Mouse (Mus musculus): ENCODE measurements around the gene Dennd1c. TPM values are rescaled to one million over a fixed set of nuclear protein-coding genes. Genes with fewer than 3 reads are reported as not detected.

Dennd1c gene
- total RNA-seq, 2 experiments from 2014 or later: 1.3 to 2.3 TPM

DNA sequence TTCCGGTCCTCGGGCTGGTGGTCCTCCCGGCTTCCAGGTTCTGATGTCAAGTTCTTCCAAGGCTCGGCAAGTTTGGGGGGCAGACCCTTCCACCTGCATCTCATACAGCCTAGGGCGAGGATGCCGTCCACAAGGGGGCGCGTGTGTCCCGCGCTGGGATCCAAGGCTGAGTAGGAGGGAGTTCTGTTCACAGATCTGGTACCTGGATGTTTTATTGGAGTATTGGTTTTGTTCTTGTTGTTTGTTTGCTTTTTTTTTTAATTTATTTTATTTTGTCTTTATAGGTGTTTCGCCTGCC lies 18.3 kb upstream of the Dennd1c start:
- DNase-seq: peak; percentile 84 to 89
- intact Hi-C loops (cut with DNase I): loop anchor here (1.0 to 2.0 kb wide), 2 partner anchors 100 to 239 kb away; partner anchors contain the start of gene Alkbh7

DNA sequence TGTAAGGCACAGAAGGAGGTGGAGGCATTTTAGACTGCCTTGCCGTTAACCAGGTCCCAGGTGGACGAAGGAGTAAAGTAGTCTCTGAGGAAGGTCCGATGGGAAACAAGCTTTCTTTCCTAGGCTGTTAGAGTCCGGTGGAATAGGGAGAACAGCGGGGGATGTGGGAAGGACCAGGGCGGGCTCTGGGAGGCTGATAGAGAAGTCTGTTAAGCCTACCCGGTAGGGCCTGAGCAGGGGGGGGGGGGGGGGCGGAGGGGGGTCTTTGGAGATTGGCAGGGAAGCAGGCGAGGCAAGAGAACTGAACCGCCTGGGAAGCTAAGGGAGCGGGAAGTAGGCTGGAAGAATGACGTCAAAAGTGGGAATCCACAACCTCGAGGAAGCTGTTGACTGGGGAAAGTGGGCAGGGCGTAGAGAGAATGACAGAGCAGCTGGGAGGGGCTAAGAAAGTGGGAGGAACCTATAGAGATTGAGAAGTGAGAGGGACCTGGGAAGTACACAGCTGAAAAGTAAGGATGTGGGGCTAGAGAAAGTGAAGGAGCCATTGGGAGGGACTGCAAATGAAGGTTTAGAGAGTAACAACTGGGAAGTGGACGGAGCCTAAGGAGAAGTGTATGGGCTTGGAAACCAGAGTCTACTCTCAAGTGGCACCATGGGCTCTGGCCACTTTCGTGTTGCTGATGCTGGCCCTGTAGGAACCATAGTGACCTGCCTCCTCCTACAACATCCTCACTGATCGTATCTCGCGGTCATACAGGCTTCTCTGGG lies 17.7 kb upstream of the Dennd1c start:
- intact Hi-C loops (cut with DNase I): loop anchor here (1.0 to 2.0 kb wide), 2 partner anchors 99 to 239 kb away; partner anchors contain the start of gene Alkbh7
- DNase-seq: peak; percentile 67 to 70

DNA sequence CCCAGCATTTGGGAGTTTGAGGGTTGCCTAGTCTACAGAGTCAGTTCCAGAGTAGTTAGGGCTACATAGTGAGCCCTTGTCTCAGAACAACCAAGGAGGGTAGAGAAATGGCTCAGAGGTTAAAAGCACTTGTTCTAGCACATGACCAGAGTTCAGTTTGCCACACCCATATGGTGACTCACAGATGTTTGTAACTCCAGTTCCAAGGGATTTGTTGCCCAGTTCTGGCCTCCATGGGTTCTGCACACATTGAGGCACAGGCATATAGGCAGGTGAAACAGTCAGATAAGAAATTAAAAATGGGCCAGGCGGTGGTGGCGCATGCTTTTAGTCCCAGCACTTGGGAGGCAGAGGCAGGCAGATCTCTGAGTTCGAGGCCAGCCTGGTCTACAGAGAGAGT lies 15.9 kb upstream of the Dennd1c start:
- intact Hi-C loops (cut with DNase I): no loop called here
- no peak for DNase-seq

DNA sequence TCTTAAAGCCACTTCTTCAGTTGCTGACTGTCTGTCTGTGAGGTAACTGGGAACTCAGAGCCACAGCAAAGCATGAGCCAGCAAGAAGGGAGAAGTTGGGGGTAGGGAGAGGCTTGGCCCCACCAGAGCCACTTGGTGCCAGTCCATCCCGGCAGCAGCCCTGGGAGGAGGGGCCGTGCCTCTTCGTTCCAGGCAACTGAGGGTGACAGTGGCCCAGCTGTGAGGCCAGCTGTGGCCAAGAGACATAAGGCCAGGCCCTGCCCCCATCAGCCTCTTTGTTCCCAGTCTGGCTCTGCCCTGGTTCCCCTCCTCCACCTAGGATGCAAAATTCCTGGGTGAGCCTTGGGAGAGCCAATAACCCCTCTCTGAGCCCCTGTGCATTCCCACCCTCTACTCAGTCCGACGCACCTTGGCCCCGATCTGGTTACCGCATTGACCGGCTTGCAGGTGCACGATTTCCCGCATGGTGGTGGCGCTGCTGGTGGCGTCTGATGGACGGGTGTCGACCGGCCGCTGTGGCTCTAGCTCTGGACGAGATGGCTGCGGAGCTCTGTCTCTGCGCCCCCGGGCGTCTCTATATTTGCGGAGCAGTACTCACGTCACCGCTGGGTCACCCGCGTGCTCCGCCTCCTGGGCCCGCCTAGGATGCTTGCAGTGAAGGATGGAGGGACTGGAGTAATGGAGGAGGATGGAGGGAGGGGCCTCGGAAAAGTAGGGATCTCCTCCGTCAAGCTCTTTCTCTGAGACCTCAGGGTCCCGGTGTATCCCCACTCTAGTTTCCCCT lies 8.9 kb upstream of the Dennd1c start, which contains the start of gene Tubb4a:
Tubb4a (minus strand) TSS at position 734 of the 784 bp plus-strand sequence.
- DNase-seq: peak; percentile 52 to 56
- intact Hi-C loops (cut with DNase I): no loop called here

DNA sequence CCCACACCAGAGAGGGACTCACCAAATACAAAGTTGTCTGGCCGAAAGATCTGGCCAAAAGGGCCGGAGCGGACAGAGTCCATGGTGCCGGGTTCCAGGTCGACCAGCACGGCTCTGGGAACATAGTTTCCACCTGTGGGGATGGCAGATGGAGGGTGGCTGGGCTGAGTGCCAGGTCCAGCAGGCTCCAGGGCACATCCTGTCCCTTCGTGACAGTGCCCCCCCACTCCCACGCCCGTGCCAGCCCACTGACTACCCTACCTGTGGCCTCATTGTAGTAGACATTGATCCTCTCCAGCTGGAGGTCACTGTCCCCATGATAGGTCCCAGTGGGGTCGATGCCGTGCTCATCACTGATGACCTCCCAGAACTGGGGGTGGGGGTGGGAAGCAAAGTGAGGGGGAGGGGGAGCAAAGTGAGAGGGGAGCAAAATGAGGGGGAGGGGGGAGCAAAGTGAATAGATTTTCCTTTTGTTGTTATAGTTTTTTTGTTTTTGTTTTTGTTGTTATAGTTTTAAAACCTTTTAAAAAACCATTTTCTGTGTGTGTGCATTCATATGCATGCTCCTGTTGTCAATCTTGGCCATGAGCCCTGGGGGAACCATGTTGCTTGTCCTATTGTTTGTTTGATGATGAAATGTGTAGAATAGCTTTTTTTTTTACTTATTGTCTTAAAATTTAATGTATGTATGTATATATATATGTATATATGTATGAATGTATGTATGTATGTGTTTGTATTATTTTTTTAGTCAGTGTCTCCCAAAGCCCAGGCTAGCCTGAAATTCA lies 7.8 kb upstream of the Dennd1c start:
- no peak for DNase-seq
- intact Hi-C loops (cut with DNase I): no loop called here

DNA sequence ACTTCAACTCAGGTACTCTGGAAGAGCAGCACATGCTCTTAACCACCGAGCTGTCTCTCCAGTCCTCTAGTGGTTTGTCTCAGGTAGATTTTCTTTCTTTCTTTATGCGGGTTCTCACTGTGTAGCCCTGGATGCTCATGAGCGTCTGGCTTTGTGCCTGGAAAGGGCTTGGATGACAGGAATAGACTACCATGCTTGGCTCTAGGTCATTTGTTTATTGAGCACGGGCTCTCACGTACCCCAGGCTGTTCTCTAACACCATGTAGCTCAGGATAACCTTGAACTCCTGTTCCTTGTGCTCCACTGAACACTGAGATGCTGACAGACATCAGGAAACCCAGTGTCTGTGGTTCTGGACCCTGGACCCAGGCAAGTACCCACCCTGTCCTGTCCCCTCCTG lies 4.2 kb upstream of the Dennd1c start:
- intact Hi-C loops (cut with DNase I): no loop called here

DNA sequence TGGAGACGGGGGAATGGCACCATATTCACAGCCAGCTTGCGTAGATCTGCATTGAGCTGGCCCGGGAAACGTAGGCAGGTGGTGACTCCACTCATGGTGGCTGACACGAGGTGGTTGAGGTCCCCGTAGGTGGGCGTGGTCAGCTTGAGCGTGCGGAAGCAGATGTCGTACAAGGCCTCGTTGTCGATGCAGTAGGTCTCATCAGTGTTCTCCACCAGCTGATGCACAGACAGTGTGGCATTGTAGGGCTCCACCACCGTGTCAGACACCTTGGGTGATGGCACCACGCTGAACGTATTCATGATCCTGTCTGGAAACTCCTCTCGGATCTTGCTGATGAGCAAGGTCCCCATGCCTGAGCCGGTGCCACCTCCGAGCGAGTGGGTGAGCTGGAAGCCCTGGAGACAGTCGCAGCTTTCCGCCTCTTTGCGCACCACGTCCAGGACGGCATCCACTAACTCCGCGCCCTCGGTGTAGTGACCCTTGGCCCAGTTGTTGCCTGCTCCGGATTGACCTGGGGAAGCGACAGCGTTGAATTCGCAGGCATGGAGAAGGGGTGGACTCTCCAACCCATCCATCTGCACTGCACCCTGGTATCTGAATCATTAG lies 3.0 kb upstream of the Dennd1c start:
- intact Hi-C loops (cut with DNase I): no loop called here
- DNase-seq: no peak

More for the DNA sequence above, 4.2 kb upstream of the Dennd1c start:
- no peak for DNase-seq

DNA sequence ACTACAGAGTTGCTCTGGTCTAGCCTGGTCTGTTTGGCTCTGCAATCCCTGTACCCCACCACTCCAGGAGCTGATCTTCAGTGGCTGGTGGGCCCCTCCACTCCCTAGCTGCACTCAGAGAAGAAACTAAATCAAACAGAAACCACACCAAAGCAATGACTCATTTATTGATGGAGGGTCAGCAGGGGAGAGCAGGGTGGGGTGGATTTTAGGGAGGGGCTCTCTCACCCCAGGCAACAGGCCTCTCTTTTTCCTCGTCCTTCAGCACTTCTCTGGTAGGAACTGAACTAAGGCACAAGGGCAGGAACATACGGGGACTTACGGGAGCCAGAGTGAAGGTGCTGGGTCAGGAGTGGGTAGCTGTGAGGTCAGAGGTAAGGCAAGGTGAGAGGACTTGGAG lies 1.6 kb upstream of the Dennd1c start:
- DNase-seq: no peak
- intact Hi-C loops (cut with DNase I): no loop called here

DNA sequence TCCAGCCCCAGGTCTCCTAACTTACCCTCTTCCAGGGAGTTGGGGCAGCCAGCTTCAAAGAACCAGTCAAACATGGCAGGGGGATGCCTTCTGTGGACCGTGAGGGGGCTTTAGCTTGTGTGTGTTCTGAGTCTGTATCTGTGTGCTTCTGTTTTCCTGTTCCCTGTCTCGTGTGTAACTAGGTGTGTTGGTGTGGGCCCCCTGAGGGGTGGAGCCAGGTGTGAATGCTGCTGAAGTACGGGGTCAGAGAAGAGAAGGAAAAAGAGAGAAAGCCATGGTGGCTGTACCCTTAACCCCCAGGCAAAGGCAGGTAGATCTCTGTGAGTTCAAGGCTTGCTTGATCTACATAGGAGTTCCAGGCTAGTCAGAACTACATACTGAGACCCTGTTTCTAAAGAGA lies 1.4 kb downstream of the Dennd1c start:
- no peak for DNase-seq
- intact Hi-C loops (cut with DNase I): no loop called here

DNA sequence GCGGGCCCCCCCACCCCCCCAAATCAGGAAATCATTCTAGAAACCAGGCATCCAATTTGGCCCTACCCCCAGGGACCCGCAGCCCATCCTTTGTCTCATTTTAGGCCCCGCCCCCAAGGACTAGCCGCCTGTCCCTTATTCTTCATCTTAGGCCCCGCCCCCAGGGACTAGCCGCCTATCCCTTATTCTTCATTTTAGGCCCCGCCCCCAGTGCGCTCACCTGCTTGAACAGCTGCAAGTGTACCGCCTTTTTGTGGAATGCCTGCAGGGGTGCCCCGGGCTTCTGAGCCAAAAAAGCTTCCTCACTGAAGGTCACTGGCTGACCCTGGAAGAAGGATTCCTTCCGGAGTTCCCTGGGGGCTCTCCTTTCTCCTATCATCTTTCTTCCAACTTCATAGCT lies 7.6 kb downstream of the Dennd1c start:
- DNase-seq: no peak
- intact Hi-C loops (cut with DNase I): no loop called here

DNA sequence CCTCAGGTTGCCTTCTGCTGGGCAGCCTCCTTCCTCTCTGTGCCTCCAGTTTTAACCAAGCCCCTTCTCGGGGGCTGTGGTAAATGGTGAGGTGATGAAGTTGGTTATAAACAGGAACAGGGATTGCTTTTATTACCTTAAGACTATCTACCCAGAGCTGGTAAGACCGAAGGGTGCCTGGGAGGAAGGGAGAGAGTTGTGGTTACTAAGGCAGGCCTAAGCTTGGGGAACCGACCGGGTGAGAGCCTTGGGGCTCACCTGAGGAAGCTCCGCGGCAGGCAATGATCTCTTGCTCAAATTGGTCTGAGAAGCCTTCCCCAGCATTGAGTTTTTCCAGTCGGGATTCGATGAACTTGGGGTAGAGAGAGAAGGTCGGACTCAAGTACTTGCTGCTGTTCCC lies 8.0 kb downstream of the Dennd1c start:
- DNase-seq: no peak
- intact Hi-C loops (cut with DNase I): no loop called here

DNA sequence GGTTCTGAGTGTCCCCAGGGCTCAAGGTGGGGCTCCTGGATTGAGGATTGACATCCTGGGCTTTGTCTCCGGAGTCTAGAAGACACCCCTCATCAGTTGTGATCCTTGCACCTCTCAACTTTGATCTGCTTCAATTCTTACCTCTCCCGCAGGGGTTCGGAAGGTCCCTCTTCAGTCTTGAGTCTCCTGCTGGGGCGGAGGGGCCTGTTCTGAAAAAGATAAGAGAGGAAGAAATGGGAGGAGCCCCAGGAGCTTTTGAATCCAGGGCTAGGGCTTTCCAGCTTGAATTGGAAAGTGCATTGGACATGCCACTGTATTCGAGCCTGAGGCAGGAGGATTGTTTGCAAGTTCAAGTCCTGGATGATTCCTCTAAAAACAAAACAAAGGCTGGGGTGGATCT lies 11.4 kb downstream of the Dennd1c start:
- no peak for DNase-seq
- intact Hi-C loops (cut with DNase I): no loop called here

DNA sequence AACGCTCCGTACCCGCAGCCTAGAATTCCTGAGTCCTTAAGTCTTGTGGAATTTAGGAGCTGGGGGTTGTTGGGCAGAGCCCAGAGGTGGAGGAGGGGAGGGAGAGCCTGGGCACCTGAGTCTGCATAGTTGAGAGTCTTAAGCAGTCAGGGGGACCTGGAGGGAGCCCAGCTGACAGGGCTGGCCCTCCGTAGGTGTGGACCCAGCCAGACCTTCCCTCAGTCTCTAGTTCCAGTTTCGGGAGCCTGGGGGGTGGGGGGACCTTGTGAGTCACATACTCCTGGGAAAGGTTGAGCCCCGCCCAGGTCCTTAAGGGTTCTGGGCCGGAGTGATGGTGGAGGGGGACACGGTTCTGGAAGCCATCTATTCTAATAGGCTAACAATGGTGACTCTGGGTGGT lies 15.3 kb downstream of the Dennd1c start:
- DNase-seq: no peak
- intact Hi-C loops (cut with DNase I): loop anchor here (5.0 kb wide), 1 partner anchor 184 kb away; the partner anchor contains the start of genes Gpr108 and Trip10

DNA sequence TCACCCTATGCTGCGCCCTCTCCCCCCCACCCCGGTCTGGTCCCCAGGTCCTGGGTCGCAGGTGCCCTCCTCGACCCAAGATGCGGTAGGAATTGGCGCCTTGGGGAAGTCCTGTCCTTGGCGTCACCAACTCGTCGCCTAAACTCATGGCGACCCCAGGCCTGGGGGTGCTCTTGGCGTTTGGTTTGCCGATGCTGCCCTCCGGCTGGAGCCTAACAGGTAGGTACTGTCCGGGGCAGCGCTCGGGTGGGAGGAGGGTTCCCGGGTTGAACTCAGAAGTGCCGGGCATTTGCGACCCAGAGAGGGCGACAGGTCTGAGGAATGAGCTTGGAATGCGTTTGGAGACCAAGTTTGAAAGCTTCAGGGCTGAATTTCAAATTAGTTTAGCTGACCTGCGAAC lies 15.8 kb downstream of the Dennd1c start:
- intact Hi-C loops (cut with DNase I): loop anchor here (5.0 kb wide), 1 partner anchor 185 kb away; the partner anchor contains the start of genes Gpr108 and Trip10
- DNase-seq: no peak

DNA sequence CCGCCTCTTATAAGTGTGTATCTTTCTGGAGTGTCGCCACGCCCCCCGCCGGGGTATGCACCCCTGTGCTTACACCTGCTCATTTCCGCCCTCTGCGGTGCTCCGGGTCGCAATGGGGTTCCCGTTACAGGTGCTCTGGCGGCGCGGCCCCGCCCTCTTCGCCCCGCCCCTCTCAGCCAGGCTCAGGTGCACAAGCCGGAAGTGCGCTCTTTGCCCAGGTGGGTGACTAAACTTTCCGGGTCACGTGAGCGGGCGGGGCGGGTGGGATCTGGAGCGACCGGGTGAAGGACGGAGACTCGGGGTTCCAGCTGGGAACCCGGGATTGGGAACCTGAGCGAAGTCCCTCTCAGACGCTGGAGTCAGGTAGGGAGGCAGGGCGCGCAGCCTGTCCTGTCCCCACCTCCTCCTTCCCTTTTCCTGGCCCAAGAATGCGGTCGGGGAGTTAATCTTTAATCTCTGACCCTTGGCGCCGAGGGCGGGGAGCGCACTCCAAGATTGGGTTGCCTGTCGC lies 16.2 kb downstream of the Dennd1c start:
- no peak for DNase-seq
- intact Hi-C loops (cut with DNase I): loop anchor here (5.0 kb wide), 1 partner anchor 185 kb away; the partner anchor contains the start of genes Gpr108 and Trip10

DNA sequence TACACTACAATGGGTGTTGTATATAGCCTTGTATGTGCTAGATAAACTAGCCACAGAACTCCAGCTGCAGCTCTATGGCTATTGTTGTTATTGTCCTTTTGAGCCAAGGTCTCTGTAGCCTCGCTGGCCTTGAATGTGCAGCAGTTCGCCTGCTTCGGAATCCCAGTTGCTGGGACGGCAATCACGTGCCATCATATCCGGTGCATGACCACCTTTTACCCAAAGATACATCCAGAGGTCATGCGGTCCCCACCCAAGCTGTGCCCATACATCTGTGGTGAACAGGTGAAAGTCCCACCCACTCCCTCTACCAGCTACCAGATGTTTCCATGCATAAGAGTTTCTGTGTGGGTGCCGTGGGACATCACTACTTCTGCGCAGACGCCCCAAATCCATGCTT lies 17.2 kb downstream of the Dennd1c start:
- no peak for DNase-seq
- intact Hi-C loops (cut with DNase I): loop anchor here (2.0 to 5.0 kb wide), 2 partner anchors 28 to 186 kb away; partner anchors contain the start of genes Gpr108 and Trip10

DNA sequence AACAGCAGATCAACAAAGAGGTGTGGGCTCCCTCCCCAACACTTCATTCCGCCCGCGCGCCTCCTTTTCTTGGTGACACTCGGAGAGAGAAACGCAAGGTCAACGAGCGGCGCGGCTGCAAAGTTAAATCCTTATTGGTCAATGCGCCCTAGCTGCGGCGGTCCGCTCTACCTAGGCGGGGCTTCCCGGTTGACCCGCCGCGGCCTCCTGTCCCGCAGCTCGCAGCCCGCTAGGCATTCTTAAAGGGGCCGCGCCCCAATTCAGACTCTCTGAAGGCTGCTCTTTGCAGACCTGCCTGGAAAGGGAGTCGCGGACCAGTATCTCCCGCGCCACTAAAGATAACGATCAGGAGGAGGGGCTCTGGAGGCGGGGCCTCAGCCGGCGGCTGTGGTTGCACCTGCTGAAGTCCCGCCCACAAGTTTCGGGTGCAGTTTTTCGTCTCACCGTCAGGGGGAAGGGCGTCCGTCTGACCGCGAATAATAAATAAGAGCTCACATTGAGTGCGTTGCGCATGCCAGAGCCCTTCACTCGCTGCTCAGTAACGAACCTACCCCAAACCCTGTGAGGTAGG lies 18.0 kb downstream of the Dennd1c start:
- peak; percentile 96 for DNase-seq
- intact Hi-C loops (cut with DNase I): loop anchor here (1.0 to 5.0 kb wide), 3 partner anchors 28 to 187 kb away; partner anchors contain the start of genes Gpr108 and Trip10

DNA sequence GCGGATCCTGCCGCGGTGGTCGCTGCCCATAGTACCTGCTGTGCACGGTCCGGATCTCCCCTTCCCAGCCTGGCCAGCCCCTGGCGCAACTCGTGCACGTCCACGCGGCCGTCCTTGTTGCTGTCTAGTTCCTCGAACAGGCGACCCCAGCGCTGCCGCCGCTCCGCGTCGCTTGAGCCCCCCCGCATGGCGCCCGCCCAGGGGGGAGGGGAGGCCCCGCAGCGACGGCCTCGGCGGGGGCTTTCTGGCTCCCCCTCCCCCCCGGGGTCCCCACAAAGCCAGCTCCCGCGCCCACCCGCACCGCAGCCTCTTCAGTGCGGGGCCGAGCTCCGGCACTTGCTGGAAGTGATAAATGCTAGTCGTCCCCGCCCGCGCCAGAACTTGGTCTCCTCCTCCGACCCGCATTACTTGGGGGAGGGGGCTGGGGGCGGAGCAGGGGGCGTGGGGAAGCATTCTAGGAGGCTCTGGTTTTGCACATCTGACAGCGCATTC lies 18.8 kb downstream of the Dennd1c start, which contains the start of gene Slc25a23:
Slc25a23 (minus strand) TSS at position 378 of the 492 bp plus-strand sequence.
- DNase-seq: peak; percentile 73 to 80
- intact Hi-C loops (cut with DNase I): no loop called here

DNA sequence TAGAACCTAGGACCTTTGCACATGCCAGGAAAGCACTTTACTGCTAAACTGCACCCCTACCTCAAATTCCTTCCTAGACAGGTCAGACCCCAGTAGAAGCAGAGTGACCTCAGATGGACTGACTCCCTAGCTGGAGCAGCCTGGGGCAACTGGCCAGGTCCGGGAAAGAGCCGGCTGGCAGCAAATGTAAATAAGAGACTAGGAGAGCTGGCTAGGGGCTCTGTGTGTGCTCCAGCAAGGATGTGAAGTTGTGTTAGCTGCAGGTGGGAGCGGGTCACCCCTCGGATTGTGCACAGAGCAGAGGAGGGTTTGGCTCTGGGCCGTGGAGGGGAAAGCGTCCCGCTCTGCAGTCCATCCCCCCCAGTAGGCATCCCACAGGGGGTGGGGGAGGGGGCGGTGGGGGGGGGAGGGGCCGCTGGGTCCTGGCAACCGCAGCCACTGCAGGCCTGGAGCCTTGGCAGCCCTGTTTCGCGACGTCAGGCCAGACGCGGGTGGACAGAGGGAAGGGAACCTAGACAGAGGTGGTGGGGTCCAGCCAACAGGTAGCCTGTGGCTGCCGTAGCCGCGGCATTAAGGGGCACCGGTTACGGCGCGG lies 19.3 kb downstream of the Dennd1c start, which contains the start of gene Crb3:
Crb3 (plus strand) TSS at position 215 of the 595 bp plus-strand sequence.
- intact Hi-C loops (cut with DNase I): no loop called here
- peak; percentile 75 for DNase-seq
